Mouse (Mus musculus) 3134 (cell line): ENCODE measurements around the gene Slc24a3.

Source experiments
- DNase-seq: peaks from one replicate; pipeline ENCODE4 v3.0.0-alpha.2; 2011; ENCODE audit warnings: low spot score; ENCODE audit not compliant: insufficient read length; ENCODE audit errors: extremely low read depth

Gene Slc24a3

DNA sequence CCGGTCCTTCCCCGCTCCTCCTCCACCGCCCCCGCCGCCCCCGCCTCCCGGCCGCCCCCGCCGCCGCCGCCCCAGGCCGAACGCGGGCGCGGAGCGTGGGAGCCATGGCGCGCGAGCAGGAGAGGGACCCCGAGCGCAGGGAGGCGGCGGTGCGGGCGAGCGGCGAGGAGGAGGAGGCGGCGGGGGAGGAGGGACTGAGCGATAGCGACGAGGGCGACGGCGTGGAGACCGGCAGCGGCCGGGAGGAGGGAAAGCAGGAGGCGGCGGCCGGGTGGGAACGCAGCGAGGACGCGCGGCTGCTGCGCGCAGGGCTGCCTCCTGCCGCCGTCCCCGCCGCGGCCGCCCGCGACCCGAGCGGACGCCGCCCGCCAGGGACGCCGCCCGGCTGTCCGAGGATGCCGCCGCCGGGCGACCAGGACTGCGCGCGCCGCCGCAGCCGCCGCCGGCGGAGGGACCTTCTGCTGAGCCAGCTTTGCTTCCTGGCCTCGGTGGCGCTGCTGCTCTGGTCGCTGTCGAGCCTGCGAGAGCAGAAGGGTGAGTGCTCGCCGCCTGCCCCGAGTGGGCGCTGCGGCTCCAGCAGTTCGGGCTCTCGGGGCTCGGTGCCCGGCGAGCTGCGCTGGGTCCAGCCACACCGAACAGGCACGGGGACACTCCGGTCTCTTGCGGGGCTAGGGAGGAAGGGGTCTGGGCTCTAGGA, at the start of gene Slc24a3:
TSS of gene Slc24a3 (plus strand) at position 91 of the 697 bp plus-strand sequence.
- DNase-seq, result peak; percentile 89

DNA sequence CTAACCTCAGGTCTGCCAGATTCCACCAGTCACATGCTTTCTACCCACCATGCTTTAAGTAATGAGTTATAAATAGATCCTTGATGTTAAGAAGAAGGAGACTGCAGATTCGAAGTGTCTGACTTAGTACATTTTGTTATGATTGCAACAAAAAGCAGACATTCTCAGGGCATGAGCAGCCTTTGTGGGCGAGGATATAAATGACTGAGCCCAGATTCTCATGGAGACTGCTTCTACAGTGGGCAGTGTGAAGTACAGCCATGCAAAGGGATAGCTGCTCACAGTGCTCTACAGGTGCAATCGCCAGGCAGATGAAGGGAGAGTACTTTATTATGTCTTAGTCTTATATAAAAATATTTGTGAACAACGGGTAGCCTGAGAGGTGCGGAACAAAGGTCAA, 49.8 kb upstream of the Slc24a3 start:
- no peak for DNase-seq

- DNase-seq, result no peak
These were observed 39.8 kb upstream of the Slc24a3 start for GRCm38 (mm10) chr2:145127747-145128146.

DNA sequence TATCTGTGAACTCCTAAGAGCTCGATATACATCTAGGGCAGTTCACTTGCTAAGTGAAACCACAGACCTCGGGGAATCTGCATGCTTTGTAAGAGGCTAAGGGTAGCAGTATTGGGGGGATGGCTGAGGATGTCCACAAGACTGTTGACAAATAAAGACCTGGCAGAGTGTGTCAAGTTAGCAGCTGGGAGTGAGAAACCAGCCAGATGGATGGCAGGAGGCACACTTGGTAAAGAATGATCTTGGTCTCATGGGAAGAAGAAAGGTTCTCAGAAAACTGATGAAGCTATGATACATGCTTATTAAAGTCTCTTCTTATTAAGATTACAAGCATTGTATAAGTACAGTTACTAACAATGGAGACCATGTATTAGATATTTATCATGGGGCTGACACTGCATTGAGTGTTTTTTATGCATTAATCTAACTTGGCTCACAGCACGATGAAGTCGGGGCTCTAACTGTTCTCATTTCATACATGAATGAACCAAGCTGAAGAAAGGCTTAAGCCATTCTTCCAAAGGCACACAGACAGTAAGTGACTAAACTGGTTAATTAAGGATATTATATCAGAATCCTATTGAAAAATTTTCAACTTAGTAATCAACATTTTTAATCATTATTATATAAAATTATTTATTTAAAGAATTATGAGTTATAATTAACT, 30.8 kb upstream of the Slc24a3 start:
- no peak for DNase-seq

- DNase-seq, result no peak
These were observed 17.1 kb upstream of the Slc24a3 start for GRCm38 (mm10) chr2:145150407-145150806.

- no peak for DNase-seq
These were observed 16.7 kb upstream of the Slc24a3 start for GRCm38 (mm10) chr2:145150821-145151220.

DNA sequence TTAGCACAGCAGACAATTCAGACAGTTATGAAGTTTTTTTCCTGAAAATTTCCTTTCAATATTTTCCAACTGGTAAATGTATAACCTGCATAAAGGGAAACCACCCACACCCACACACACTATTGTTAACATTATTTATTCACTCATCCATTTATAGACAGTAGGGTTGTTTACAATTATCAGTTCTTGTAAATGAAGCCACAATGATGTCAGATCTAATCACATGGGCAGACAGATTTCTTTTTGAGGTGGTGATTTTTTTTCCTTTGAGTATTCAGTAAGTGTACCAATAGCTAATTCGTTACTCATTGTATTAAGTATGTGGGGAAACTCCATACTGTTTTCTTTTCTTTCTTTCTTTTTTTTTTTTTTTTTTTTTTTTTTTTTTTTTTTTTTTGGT, 15.3 kb upstream of the Slc24a3 start:
- DNase-seq, result no peak

GRCm38 (mm10) chr2:145158972-145159371, 8.6 kb upstream of the Slc24a3 start:
- DNase-seq, result peak; percentile 75

DNA sequence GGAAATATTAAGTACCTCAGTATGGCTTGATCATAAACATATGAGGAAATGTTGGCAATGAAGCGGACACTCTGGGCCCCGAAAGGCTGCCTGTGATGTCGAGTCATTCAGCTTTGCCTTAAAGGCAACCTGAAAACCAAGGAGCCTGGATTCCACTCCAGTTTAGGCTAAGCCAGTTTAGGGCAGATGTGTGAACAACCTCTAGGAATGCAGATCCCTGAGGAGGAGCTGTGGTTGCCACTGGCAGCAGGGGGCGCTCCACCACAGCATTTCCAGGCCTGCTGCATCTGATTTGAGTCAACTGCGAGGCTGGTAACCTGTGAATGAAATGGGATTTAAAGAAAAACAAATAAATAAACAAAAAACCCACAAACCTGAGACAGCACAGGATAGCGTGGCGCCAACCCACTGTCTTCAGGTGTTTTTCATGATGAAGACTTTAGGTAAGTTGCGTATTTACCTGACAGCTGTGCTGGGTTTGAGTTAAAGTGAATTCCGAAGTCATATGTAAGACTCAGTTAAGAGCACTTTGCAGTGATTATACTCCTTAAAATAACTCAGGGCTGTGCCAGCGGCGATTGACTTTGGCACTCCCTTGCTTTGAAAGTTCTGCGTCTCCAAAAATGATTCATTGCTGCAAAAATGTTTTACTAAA, 6.4 kb upstream of the Slc24a3 start:
- DNase-seq, result peak; percentile 77

GRCm38 (mm10) chr2:145164086-145164485, 3.5 kb upstream of the Slc24a3 start:
- no peak for DNase-seq

- DNase-seq, result no peak
These were observed 3.0 kb upstream of the Slc24a3 start for GRCm38 (mm10) chr2:145164562-145164961.

DNA sequence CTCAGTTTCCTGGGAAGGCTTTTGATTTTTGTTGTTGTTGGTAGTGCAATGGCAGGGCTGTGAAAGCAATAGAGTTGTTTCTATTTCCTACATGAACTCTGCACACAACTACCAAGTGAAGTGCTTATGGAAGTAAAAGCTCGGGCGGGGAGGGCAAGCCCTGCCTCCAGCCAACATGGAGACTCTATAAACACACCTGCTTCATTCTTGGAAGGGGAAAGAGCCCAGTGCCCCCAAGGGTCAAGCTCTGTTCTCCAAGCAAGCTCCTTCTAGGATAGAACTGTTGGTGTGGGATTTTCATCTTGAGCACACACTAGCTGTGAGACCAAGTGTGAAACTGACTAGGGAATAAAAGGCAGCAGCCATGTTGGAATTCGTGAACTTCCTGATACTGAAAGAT, 2.5 kb upstream of the Slc24a3 start:
- no peak for DNase-seq

DNA sequence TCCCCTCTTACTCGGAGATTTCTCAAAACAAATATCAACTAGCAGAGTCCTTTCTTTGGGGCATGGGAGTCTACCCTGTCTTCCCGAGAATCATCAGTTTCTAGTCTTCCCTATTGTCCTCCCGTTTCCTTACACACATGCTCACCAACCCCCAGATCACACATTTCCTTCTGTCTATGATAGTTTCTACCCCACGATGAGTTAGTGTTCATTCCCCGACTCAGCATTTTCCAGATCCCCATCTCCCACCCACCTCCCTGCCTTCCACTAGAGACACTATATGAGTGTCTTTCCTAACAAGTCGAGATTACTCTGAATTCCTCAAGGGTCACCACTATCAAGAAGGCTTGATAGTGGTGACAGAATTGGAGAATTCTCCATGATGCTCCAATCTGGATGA, 1.7 kb upstream of the Slc24a3 start:
- no peak for DNase-seq

GRCm38 (mm10) chr2:145167051-145167663, 397 bp upstream of the Slc24a3 start:
- DNase-seq, result peak; percentile 90

- peak; percentile 45 for DNase-seq
These were observed 934 bp downstream of the Slc24a3 start for GRCm38 (mm10) chr2:145168405-145168971.

GRCm38 (mm10) chr2:145172978-145173655, 5.6 kb downstream of the Slc24a3 start:
- DNase-seq, result peak; percentile 57

- DNase-seq, result no peak
These were observed 7.5 kb downstream of the Slc24a3 start for GRCm38 (mm10) chr2:145175036-145175435.

DNA sequence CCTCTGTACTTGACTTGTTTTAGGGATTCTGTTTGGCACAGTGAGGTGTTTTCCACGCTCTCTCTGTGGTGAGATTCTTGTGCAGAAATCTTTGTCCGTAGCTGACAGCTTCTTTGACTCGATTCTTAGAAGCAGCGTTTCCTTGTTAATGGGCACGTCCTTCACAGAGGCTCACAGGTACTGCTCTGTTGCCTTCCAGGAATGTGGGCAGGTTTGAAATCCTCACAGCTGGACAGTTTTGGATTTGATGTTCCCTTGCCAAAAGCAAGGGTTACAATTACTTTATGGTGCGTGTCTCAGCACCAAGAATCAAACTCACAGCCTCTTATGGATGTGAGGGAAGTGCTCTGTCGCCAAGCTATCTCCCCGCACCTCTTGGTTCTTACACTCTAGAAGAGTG, 14.9 kb downstream of the Slc24a3 start:
- no peak for DNase-seq

DNA sequence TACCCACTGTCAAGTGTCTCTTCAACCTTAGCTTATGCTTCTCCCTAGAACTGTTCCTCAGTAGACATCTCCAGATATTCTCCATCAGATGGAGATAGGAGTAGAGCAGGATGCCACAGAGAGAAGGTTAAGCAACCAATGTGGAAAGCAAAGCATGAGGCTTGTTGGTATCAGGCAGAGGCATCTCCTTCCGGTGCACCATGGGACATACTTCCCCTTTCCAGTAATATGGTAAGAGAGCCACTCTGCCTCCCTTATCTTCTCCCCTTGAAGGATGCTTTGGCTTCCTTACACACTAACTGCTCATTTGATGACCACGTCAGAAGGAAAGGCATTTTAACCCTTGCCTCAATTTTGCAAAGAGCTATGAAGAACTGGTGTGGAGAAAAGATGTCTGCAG, 21.3 kb downstream of the Slc24a3 start:
- DNase-seq, result no peak

DNA sequence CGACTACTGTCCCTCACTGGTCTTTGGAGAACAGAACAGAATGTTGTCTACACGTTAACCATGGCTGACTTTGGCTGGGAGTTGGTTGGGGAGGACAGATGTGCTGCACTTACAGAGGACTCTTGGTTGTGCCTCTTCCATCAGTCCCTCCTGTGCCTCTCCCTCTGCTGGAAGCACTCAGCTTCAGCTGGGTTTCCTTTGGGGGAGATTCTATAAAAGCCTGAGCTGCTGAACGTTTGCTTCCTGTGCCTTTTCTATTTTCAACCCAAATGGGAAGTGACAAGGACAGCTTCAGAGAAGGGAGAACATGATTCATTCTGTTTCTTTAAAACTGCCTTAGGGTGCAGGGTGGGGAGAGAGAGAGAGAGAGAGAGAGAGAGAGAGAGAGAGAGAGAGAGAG, 28.5 kb downstream of the Slc24a3 start:
- DNase-seq, result no peak
